Mouse (Mus musculus): ENCODE results near the gene Rgs7bp.

- TF ChIP-seq CTCF (IDR thresholded peaks at IDR 0.05; ENCODE audit: low read depth, low read length) (no peak), GATA1 (IDR thresholded peaks at IDR 0.05; ENCODE audit: borderline replicate concordance, low read length) (no peak), TAL1 (conservative IDR thresholded peaks at IDR 0.05; ENCODE audit: low read depth, low read length) (no peak), POLR2AphosphoS5 (IDR thresholded peaks at IDR 0.05; ENCODE audit: insufficient replicate concordance, low read depth, low read length) (no peak)
These were observed 146.0 kb downstream of the Rgs7bp start for GRCm38 (mm10) chr13:104908691-104909090.

Data from G1E (cell line).